Mouse (Mus musculus) thymus, adult 2 months (tissue): Measurements from ENCODE around the gene Abhd5.

Experiments
- CTCF ChIP-seq: fragments of 200-500 bp; IDR thresholded peaks from 2 replicates; pipeline ENCODE4 v1.5.1; 2012; ENCODE audit warnings: mild to moderate bottlenecking, control low read depth, low read length, moderate library complexity, borderline replicate concordance; ENCODE audit not compliant: control insufficient read depth, poor library complexity, insufficient read depth; ENCODE audit errors: extremely low read depth
- POLR2A ChIP-seq: fragments of 200-500 bp; IDR thresholded peaks from 2 replicates; pipeline ENCODE4 v1.6.1; 2012; ENCODE audit warnings: mild to moderate bottlenecking, low read length, control low read depth, moderate library complexity; ENCODE audit not compliant: control insufficient read depth, poor library complexity, insufficient read depth; ENCODE audit errors: extremely low read depth

DNA sequence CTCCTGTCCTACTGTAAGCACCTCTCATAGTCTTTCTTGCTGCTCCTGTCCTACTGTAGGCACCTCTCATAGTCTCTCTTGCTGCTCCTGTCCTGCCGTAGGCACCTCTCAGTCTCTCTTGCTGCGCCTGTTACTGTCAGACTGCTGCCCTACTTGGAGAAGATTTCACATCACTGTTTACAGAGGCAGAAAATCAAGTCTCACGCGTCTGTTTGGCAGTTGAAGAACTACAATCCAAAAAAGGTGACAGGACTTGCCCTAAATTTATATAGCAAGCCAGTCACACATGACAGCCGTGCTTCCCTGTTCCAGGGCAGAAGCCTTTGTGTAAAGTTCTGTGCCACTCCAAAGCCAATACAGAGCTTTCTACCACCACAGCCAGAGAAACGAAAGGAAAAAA is 37.0 kb upstream of the Abhd5 start:
- no peak for TF ChIP-seq CTCF
- TF ChIP-seq POLR2A = no peak
